Mouse (Mus musculus) C2C12 (cell line): Measurements from ENCODE around the gene Dnajc17.

Experiments used
- CTCF ChIP-seq: IDR thresholded peaks from one replicate; pipeline ENCODE4 v1.5.1; 2011; ENCODE audit not compliant: control insufficient read depth, insufficient read depth, insufficient read length
- MYOG ChIP-seq: IDR thresholded peaks from one replicate; pipeline ENCODE4 v1.6.1; 2011; ENCODE audit not compliant: control insufficient read depth, insufficient read length; ENCODE audit errors: extremely low read depth

DNA sequence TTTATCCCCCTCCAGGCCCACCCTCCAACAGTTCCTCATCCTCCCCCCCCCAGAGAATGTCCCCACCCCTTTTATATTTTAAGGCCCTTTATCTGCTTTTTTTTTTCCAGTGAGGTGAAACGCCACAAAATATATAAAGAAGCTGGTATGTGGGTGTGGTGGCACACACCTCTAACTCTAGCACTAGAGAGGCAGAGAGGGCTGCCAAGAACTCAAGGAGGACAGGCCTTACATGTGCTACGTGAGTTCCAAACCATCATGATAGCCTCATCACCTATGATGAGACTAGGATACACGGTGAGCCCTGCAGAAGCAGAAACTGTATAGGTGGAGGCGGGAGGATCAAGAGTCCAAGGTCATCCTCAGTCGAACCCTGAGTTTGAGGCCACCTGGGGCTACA is 17.6 kb downstream of the Dnajc17 start:
- no peak for TF ChIP-seq MYOG
- no peak for TF ChIP-seq CTCF
